Mouse (Mus musculus): Measurements from ENCODE around the gene Glrx5. TPM values are rescaled to one million over a fixed set of nuclear protein-coding genes. Genes with fewer than 3 reads are reported as not detected.

The Glrx5 gene
- polyA plus RNA-seq, 1 experiment from 2014 or later, result 123 TPM

DNA sequence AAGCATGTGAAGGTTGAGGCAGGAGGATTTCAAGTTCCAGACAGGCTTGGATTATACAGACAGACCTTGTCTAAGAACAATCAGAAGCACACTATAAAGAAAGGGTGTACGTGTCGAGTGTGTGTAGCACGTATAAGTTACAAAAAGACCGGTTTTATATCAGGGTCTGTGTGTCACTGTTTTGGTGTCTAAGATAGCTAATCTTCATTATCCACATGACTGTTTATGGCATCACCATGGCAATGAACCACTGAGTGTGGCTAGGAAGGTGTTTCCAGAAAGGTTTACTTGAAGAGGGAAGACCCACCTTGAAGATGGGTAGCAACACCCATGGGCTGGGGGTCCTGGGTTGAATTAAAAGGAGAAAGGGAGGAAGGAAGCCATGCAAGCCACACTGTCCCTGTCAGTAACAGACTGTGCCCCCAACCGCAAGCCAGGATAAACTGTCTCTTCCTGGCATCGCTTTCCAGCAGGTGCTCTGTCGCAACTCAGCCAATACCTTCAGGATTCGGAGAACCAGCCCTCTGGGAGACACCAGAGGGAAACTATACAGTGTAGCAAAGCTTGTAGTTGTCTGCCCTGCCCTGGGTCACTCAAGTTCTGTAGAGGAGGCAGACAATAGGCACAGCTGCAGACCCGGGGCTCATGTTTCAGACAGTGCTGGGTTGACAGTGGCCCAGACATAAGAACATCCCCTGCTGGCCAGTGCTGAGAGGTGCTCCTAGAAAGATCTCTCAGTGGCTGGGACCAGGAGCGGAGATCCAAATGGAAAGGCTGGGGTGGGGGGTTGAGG is 30.0 kb upstream of the Glrx5 start:
- Histone ChIP-seq H3K9me3 (ENCODE audit: control insufficient read depth, low read length) (no peaks in the 10 kb centered on the region), H3K27me3 (ENCODE audit: control insufficient read depth, insufficient read depth, low read depth, low read length) (peaks cover 6% of the 10 kb centered on the region), H3K27ac (ENCODE audit: low read length) (no peak overlapping the region), H3K4me1 (replicated peaks; ENCODE audit: control insufficient read depth, insufficient read depth, low read length) (0 out of 2 replicates have a peak, but pooled peaks cover 4% of the 10 kb centered on the region), H3K4me3 (ENCODE audit: low read length) (no peak overlapping the region), H3K9ac (ENCODE audit: low read length) (no peak overlapping the region), H3K4me2 (ENCODE audit: low read depth, low read length) (no peak overlapping the region), H3K36me3 (ENCODE audit: control insufficient read depth, insufficient read depth, low read length) (no peaks in the 10 kb centered on the region)
- WGBS, result 68% methylated on average over 10 of the region's 10 CpGs
- no peak for ATAC-seq (ENCODE audit: low read depth)

GRCm38 (mm10) chr12:105003158-105003557 is 29.3 kb upstream of the Glrx5 start:
- H3K36me3 ChIP-seq (ENCODE audit: control insufficient read depth, insufficient read depth, low read length), result no peaks in the 10 kb centered on the region
- peaks cover 12% of the 10 kb centered on the region for H3K27me3 ChIP-seq (ENCODE audit: control insufficient read depth, insufficient read depth, low read depth, low read length)
- H3K9ac ChIP-seq (ENCODE audit: low read length), result no peak overlapping the region
- ATAC-seq (ENCODE audit: low read depth), result no peak
- H3K4me1 ChIP-seq (replicated peaks; ENCODE audit: control insufficient read depth, insufficient read depth, low read length), result peaks cover 4% of the 10 kb centered on the region; the same call in 1 of the 2 replicates
- H3K9me3 ChIP-seq (ENCODE audit: control insufficient read depth, low read length), result no peaks in the 10 kb centered on the region
- H3K27ac ChIP-seq (ENCODE audit: low read length), result no peak overlapping the region
- H3K4me2 ChIP-seq (ENCODE audit: low read depth, low read length), result no peak overlapping the region
- H3K4me3 ChIP-seq (ENCODE audit: low read length), result no peak overlapping the region
- WGBS, result 53% methylated on average over 9 of the region's 9 CpGs

- 58% methylated on average over 3 of the region's 3 CpGs for WGBS
Measured at GRCm38 (mm10) chr12:105003715-105004114, 28.8 kb upstream of the Glrx5 start.

GRCm38 (mm10) chr12:105004956-105005714 is 27.4 kb upstream of the Glrx5 start:
- H3K4me1 ChIP-seq (replicated peaks; ENCODE audit: control insufficient read depth, insufficient read depth, low read length), result peaks cover 13% of the 10 kb centered on the region
- H3K9me3 ChIP-seq (ENCODE audit: control insufficient read depth, low read length), result no peaks in the 10 kb centered on the region
- 57% methylated on average over 22 of the region's 22 CpGs for WGBS
- no peak overlapping the region for H3K4me3 ChIP-seq (ENCODE audit: low read length)
- no peak overlapping the region for H3K4me2 ChIP-seq (ENCODE audit: low read depth, low read length)
- no peaks in the 10 kb centered on the region for H3K36me3 ChIP-seq (ENCODE audit: control insufficient read depth, insufficient read depth, low read length)
- H3K27ac ChIP-seq (ENCODE audit: low read length), result no peak overlapping the region
- no peak for ATAC-seq (ENCODE audit: low read depth)
- no peak overlapping the region for H3K9ac ChIP-seq (ENCODE audit: low read length)
- H3K27me3 ChIP-seq (ENCODE audit: control insufficient read depth, insufficient read depth, low read depth, low read length), result peaks cover 19% of the 10 kb centered on the region

More at GRCm38 (mm10) chr12:105003715-105004114, 28.8 kb upstream of the Glrx5 start:
- H3K9ac ChIP-seq (ENCODE audit: low read length), result no peak overlapping the region
- H3K27me3 ChIP-seq (ENCODE audit: control insufficient read depth, insufficient read depth, low read depth, low read length), result peaks cover 17% of the 10 kb centered on the region
- ATAC-seq (ENCODE audit: low read depth), result no peak
- H3K36me3 ChIP-seq (ENCODE audit: control insufficient read depth, insufficient read depth, low read length), result no peaks in the 10 kb centered on the region
- no peaks in the 10 kb centered on the region for H3K9me3 ChIP-seq (ENCODE audit: control insufficient read depth, low read length)
- peaks cover 7% of the 10 kb centered on the region for H3K4me1 ChIP-seq (replicated peaks; ENCODE audit: control insufficient read depth, insufficient read depth, low read length)
- no peak overlapping the region for H3K4me2 ChIP-seq (ENCODE audit: low read depth, low read length)
- no peak overlapping the region for H3K27ac ChIP-seq (ENCODE audit: low read length)
- H3K4me3 ChIP-seq (ENCODE audit: low read length), result no peak overlapping the region

GRCm38 (mm10) chr12:105005715-105005972 is 26.8 kb upstream of the Glrx5 start:
- Histone ChIP-seq H3K9me3 (ENCODE audit: control insufficient read depth, low read length) (no peaks in the 10 kb centered on the region), H3K4me1 (replicated peaks; ENCODE audit: control insufficient read depth, insufficient read depth, low read length) (peaks cover 18% of the 10 kb centered on the region), H3K27me3 (ENCODE audit: control insufficient read depth, insufficient read depth, low read depth, low read length) (peaks cover 23% of the 10 kb centered on the region), H3K36me3 (ENCODE audit: control insufficient read depth, insufficient read depth, low read length) (no peaks in the 10 kb centered on the region), H3K4me3 (ENCODE audit: low read length) (no peak overlapping the region), H3K4me2 (ENCODE audit: low read depth, low read length) (no peak overlapping the region), H3K9ac (ENCODE audit: low read length) (no peak overlapping the region), H3K27ac (ENCODE audit: low read length) (no peak overlapping the region)
- ATAC-seq (ENCODE audit: low read depth), result no peak
- WGBS, result 54% methylated on average over 2 of the region's 2 CpGs

- Histone ChIP-seq H3K4me1 (replicated peaks; ENCODE audit: control insufficient read depth, insufficient read depth, low read length) (peaks cover 16% of the 10 kb centered on the region), H3K27me3 (ENCODE audit: control insufficient read depth, insufficient read depth, low read depth, low read length) (peaks cover 31% of the 10 kb centered on the region), H3K27ac (ENCODE audit: low read length) (no peak overlapping the region), H3K36me3 (ENCODE audit: control insufficient read depth, insufficient read depth, low read length) (no peaks in the 10 kb centered on the region), H3K9ac (ENCODE audit: low read length) (no peak overlapping the region), H3K4me2 (ENCODE audit: low read depth, low read length) (peak overlapping the region; percentile 83), H3K4me3 (ENCODE audit: low read length) (no peak overlapping the region), H3K9me3 (ENCODE audit: control insufficient read depth, low read length) (no peaks in the 10 kb centered on the region)
- WGBS, result 48% methylated on average over 2 of the region's 2 CpGs
- no peak for ATAC-seq (ENCODE audit: low read depth)
Measured at GRCm38 (mm10) chr12:105008150-105008549, 24.3 kb upstream of the Glrx5 start.

DNA sequence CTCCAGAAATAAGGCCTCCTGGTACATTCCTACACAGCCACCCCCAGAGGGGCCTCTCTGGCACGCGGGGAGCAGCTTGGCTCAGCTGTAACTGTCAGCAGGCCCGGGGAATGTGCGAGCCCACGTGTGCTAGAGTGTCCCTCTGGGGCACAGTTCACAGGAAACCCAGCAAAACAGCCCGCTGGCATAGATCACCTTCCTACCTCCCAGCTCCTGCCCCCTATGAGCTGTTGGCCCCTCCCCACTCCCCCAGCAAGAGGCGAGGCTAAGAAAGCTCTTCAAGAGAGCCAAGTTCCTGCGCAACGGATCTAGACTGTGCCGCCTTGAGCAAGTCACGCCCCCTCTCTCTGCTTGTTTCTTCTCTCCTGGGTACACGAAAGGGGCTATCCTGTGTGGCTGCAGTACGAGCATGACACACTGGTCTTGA is 23.7 kb upstream of the Glrx5 start:
- Histone ChIP-seq H3K4me2 (ENCODE audit: low read depth, low read length) (peak overlapping the region; percentile 83), H3K27me3 (ENCODE audit: control insufficient read depth, insufficient read depth, low read depth, low read length) (peaks cover 31% of the 10 kb centered on the region), H3K36me3 (ENCODE audit: control insufficient read depth, insufficient read depth, low read length) (no peaks in the 10 kb centered on the region), H3K4me3 (ENCODE audit: low read length) (peak overlapping the region; percentile 54), H3K9me3 (ENCODE audit: control insufficient read depth, low read length) (no peaks in the 10 kb centered on the region), H3K9ac (ENCODE audit: low read length) (peak overlapping the region; percentile 31; the same call in 1 of the 2 replicates), H3K27ac (ENCODE audit: low read length) (no peak overlapping the region), H3K4me1 (replicated peaks; ENCODE audit: control insufficient read depth, insufficient read depth, low read length) (peaks cover 16% of the 10 kb centered on the region)
- ATAC-seq (ENCODE audit: low read depth), result peak; percentile 69
- WGBS, result under 1% methylated on average over 13 of the region's 13 CpGs

DNA sequence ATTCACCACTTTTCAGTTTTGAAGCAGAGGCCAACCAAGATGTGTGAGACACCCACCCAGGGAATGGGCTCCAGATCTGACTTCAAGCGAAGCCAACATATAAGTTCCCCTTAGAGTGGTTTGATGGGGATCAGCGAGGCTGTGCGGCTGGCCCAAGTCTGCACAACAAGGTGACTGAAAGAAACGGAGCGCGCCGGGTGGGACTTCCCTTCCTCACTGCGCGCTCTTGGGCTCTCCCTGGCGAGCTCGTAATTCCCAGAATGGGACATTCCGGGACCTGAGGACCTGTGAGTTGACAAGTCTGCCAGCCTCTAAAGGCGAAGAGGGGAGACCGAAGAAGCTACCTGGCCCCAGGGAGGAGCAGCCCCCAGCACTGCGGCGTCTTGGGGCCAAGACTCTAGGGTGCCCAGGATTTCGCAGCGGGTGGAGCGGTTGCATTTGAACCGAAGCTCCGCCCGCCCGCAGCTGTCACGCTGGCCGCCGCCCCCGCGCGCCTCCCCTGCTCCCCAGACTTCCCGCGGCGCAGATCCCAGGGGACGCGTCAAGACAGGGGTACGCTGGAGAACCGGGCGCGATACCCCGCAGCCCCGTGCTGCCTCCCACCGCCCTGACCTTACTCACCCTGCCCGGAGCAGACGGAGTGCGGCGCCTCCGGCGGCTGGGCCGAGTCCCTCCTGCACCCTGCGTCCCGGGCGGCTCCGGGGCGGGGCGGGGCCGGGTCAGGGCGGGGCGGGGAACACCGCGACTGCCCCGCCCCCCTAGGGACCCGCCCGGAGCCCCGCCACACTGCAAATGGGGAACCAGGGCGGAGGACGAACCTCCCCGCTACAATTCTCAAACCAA is 22.9 kb upstream of the Glrx5 start, which contains the start of gene Syne3:
Gene Syne3 (minus strand): TSS at position 440 of the 843 bp plus-strand sequence.
- Histone ChIP-seq H3K4me1 (replicated peaks; ENCODE audit: control insufficient read depth, insufficient read depth, low read length) (peaks cover 16% of the 10 kb centered on the region), H3K27ac (ENCODE audit: low read length) (no peak within 1 kb of the TSS), H3K4me3 (ENCODE audit: low read length) (peak within 1 kb of the TSS; percentile 54), H3K9me3 (ENCODE audit: control insufficient read depth, low read length) (no peaks in the 10 kb centered on the region), H3K27me3 (ENCODE audit: control insufficient read depth, insufficient read depth, low read depth, low read length) (peaks cover 31% of the 10 kb centered on the region), H3K9ac (ENCODE audit: low read length) (peak within 1 kb of the TSS; percentile 58), H3K36me3 (ENCODE audit: control insufficient read depth, insufficient read depth, low read length) (no peaks in the 10 kb centered on the region), H3K4me2 (ENCODE audit: low read depth, low read length) (peak within 1 kb of the TSS; percentile 83)
- ATAC-seq (ENCODE audit: low read depth), result peak; percentile 85
- under 1% methylated on average over 62 of the region's 66 CpGs for WGBS

All from lung, embryonic 16.5 days (tissue).